ENCODE assay signal across 14 mouse cellular contexts in the genomic region with DNA sequence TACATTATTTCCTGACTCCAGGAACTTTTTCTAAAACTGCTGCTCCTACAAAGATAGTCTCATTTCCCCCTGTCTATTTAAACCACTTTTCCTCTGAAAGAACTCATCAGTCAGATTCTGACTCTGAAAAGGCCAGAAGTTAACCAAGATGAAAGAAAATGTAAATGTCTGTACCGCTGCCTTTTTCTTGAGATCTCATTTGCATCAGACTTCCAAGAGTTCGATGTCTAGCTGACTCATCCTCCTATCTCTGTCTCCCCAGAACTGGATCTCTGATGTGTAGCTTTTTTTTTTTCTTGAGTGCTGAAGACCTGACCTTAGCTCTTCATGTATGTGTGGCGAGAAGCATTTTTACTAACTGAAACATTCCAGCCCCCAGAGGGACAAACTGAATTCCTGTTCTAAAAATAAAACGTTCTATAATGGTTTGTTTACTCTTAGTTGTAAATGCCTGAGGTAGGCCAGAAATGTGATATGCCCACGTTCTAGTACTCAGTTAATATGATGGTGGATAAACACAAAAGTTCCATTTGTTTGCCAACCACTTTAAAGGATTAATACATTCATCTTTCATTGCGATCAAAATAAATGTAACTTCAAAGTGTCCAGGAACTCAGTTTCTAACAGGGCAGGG. TPM values are rescaled to one million over a fixed set of nuclear protein-coding genes. Genes with fewer than 3 reads are reported as not detected.
DNase-seq lines count a peak whose midpoint lies in the region; ATAC-seq and TF ChIP-seq lines count a peak whose summit lies in the region.
"Had no signal": no experiment of that assay in that cellular context is flagged by ENCODE, and none has a peak within 500 bp of the region (broad histone marks: within the 10 kb centered on the region; RNA-seq: fewer than 3 reads in every experiment).

No protein-coding gene starts in this region.

- no peak overlapping the region for H3K4me2 ChIP-seq in lung, embryonic 15.5 days
- H3K4me2 ChIP-seq in hindbrain, embryonic 11.5 days (replicated peaks; ENCODE audit: low read depth, low read length) = no peak overlapping the region
- H3K4me2 ChIP-seq: forebrain, embryonic 15.5 days had no signal

- peaks cover 7% of the 10 kb centered on the region; the same call in 1 of the 2 replicates for H3K4me1 ChIP-seq in lung, embryonic 15.5 days
- H3K4me1 ChIP-seq in hindbrain, embryonic 11.5 days (replicated peaks; ENCODE audit: control insufficient read depth, insufficient read depth, low read length) = no peaks in the 10 kb centered on the region
- no peaks in the 10 kb centered on the region for H3K4me1 ChIP-seq in thymus, adult 2 months (replicated peaks; ENCODE audit: control insufficient read depth, insufficient read depth, low read length)
- H3K4me1 ChIP-seq: forebrain, embryonic 15.5 days had no signal

- H3K9me3 ChIP-seq in lung, embryonic 15.5 days = no peaks in the 10 kb centered on the region
- no peaks in the 10 kb centered on the region for H3K9me3 ChIP-seq in hindbrain, embryonic 11.5 days (ENCODE audit: control insufficient read depth, low read length)
- H3K9me3 ChIP-seq: forebrain, embryonic 15.5 days had no signal

- H3K27me3 ChIP-seq in lung, embryonic 15.5 days = no peaks in the 10 kb centered on the region
- no peaks in the 10 kb centered on the region for H3K27me3 ChIP-seq in hindbrain, embryonic 11.5 days (ENCODE audit: control insufficient read depth, insufficient read depth, low read length)
- H3K27me3 ChIP-seq in thymus, adult 2 months (ENCODE audit: control insufficient read depth, insufficient read depth, low read length) = no peaks in the 10 kb centered on the region
- H3K27me3 ChIP-seq: forebrain, embryonic 15.5 days had no signal

- no peak overlapping the region for H3K4me3 ChIP-seq in gastrocnemius, adult 2 months
- no peak overlapping the region for H3K4me3 ChIP-seq in lung, embryonic 15.5 days
- H3K4me3 ChIP-seq in hindbrain, embryonic 11.5 days (ENCODE audit: low read depth, low read length) = no peak overlapping the region
- H3K4me3 ChIP-seq in thymus, adult 2 months (ENCODE audit: control insufficient read depth, insufficient read depth, low read length) = no peak overlapping the region
- H3K4me3 ChIP-seq: forebrain, embryonic 15.5 days had no signal

- H3K36me3 ChIP-seq in lung, embryonic 15.5 days = no peaks in the 10 kb centered on the region
- H3K36me3 ChIP-seq in hindbrain, embryonic 11.5 days (ENCODE audit: control insufficient read depth, insufficient read depth, low read length) = no peaks in the 10 kb centered on the region
- H3K36me3 ChIP-seq in thymus, adult 2 months (ENCODE audit: control insufficient read depth, insufficient read depth, low read length) = no peaks in the 10 kb centered on the region
- H3K36me3 ChIP-seq: forebrain, embryonic 15.5 days had no signal

- no peak for TF ChIP-seq POLR2A in thymus, adult 2 months (IDR thresholded peaks at IDR 0.05; ENCODE audit: control insufficient read depth, extremely low read depth, insufficient read depth, low read length, poor library complexity)

- peak overlapping the region; percentile 70 for H3K27ac ChIP-seq in gastrocnemius, adult 2 months
- no peak overlapping the region for H3K27ac ChIP-seq in lung, embryonic 15.5 days
- no peak overlapping the region for H3K27ac ChIP-seq in hindbrain, embryonic 11.5 days (ENCODE audit: low read depth, low read length)
- no peak overlapping the region for H3K27ac ChIP-seq in thymus, adult 2 months (ENCODE audit: control insufficient read depth, insufficient read depth, low read length)
- H3K27ac ChIP-seq: forebrain, embryonic 15.5 days had no signal

- WGBS in lung, embryonic 15.5 days = 12% methylated on average over 6 of the region's 6 CpGs
- WGBS in hindbrain, embryonic 11.5 days = 47% methylated on average over 6 of the region's 6 CpGs
- WGBS in thymus, adult 2 months = 72% methylated on average over 6 of the region's 6 CpGs

- TF ChIP-seq CTCF in gastrocnemius, adult 2 months (IDR thresholded peaks at IDR 0.05) = no peak; the same call in 1 of the 2 replicates
- no peak for TF ChIP-seq CTCF in thymus, adult 2 months (IDR thresholded peaks at IDR 0.05; ENCODE audit: borderline replicate concordance, control insufficient read depth, extremely low read depth, insufficient read depth, low read length, poor library complexity)

- no peak for DNase-seq in gastrocnemius, adult 2 months
- DNase-seq in gastrocnemius, adult 18-20 months (ENCODE audit: low spot score) = no peak
- no peak for DNase-seq in lung, postnatal 4 days
- DNase-seq in c-Kit-positive CD71-positive TER-119-negative erythroid progenitor cells, embryonic 14.5 days (ENCODE audit: low read depth) = peak; percentile 30
- DNase-seq in yolk sac, embryonic 10.5 days (ENCODE audit: low spot score) = peak; percentile 15
- DNase-seq in hindbrain, embryonic 11.5 days (ENCODE audit: low spot score) = no peak
- DNase-seq in thymus, adult 2 months = no peak
- DNase-seq: cerebellum, postnatal 14 days; gastrocnemius, postnatal 36 days; kidney, adult 11 months; right cerebral cortex, postnatal 25 days had no signal

- peak; percentile 39; the same call in 1 of the 2 replicates for ATAC-seq in lung, embryonic 15.5 days (ENCODE audit: borderline replicate concordance, extremely low read depth, low FRiP score, low TSS enrichment)
- ATAC-seq in hindbrain, embryonic 11.5 days (ENCODE audit: low FRiP score) = no peak
- ATAC-seq: activated CD4-positive, CD25-positive, alpha-beta regulatory T cell, adult 4 months; forebrain, embryonic 15.5 days had no signal

- H3K9ac ChIP-seq in lung, embryonic 15.5 days = no peak overlapping the region
- H3K9ac ChIP-seq in hindbrain, embryonic 11.5 days (ENCODE audit: low read depth, low read length) = no peak overlapping the region
- H3K9ac ChIP-seq: forebrain, embryonic 15.5 days had no signal

- intact Hi-C loops in gastrocnemius, adult 2 months (cut with DNase I) = loop anchor here (5.0 kb wide), 1 partner anchor 53 kb away; a partner anchor contains a TSS

RNA-seq across cellular contexts. Expression of a gene that starts 51.5 kb away (rescaled TPM):
- 10 to 100 TPM; 15.6 to 17.2 TPM for total RNA-seq in gastrocnemius, adult 2 months (2021)
- 10 to 100 TPM; 13.4 to 18.0 TPM for total RNA-seq in gastrocnemius, adult 18-20 months (2021)
- 33.9 and 36.1 TPM in 2 replicates for polyA plus RNA-seq in lung, embryonic 15.5 days (2015; fragmentation: Nextera tagmentation; extraction: Ambion mirVana)
- 38.0 and 39.2 TPM in 2 replicates for polyA plus RNA-seq in hindbrain, embryonic 11.5 days (2014; fragmentation: Nextera tagmentation; extraction: Ambion mirVana)
- 1.3 and 1.6 TPM in 2 replicates for polyA plus RNA-seq in thymus, adult 2 months (2012; rRNA removed)

Comparison
In these comparisons a context has a peak if more than half of its experiments do, and no peak if none do; other contexts are left out.
1. DNase-seq: peak in c-Kit-positive CD71-positive TER-119-negative erythroid progenitor cells, embryonic 14.5 days (single experiment) and yolk sac, embryonic 10.5 days (single experiment); none in gastrocnemius, adult 2 months (single experiment), gastrocnemius, adult 18-20 months (single experiment), lung, postnatal 4 days (0 of 2), hindbrain, embryonic 11.5 days (single experiment) and thymus, adult 2 months (single experiment).
2. RNA of a gene that starts 51.5 kb away (polyA plus RNA-seq): 38.0 to 39.2 TPM in hindbrain, embryonic 11.5 days and 33.9 to 36.1 TPM in lung, embryonic 15.5 days; 1.3 to 1.6 TPM in thymus, adult 2 months; every median in the first group is over 10 times any median in the second.